Mouse (Mus musculus): Measurements from ENCODE around the gene Pctp. TPM values are rescaled to one million over a fixed set of nuclear protein-coding genes. Genes with fewer than 3 reads are reported as not detected.

Pctp gene
- total RNA-seq, 2 experiments from 2014 or later = 2.3 to 3.1 TPM

- no peak for DNase-seq
Measured at GRCm38 (mm10) chr11:89977746-89978352, 24.8 kb downstream of the Pctp start.

GRCm38 (mm10) chr11:89976361-89976760, 26.3 kb downstream of the Pctp start:
- no peak for DNase-seq

- no peak for DNase-seq
Measured at GRCm38 (mm10) chr11:89971296-89971695, 31.4 kb downstream of the Pctp start.

- no peak for DNase-seq
Measured at GRCm38 (mm10) chr11:89970726-89971125, 32.0 kb downstream of the Pctp start.

GRCm38 (mm10) chr11:89969131-89969530, 33.6 kb downstream of the Pctp start:
- DNase-seq = no peak

- no peak for DNase-seq
Measured at GRCm38 (mm10) chr11:89950691-89951270, 51.9 kb downstream of the Pctp start.

GRCm38 (mm10) chr11:89947806-89948205, 54.9 kb downstream of the Pctp start:
- DNase-seq = no peak

GRCm38 (mm10) chr11:89945159-89945558, 57.5 kb downstream of the Pctp start:
- no peak for DNase-seq

- no peak for DNase-seq
Measured at GRCm38 (mm10) chr11:89937241-89937640, 65.5 kb downstream of the Pctp start.

Other genes with a start within 250 kb of the Pctp start
- gene Ankfn1, start 225.2 kb downstream of the Pctp start, total RNA-seq (2021) = under 1 TPM; 0.52 TPM
- gene Tmem100, start 27.5 kb upstream of the Pctp start, total RNA-seq (2021) = 10 to 100 TPM; 19.2 to 22.5 TPM
- 1 to 10 TPM; 4.2 to 5.3 TPM for gene Gm45716, start 184.8 kb upstream of the Pctp start, total RNA-seq (2021)
- 10 to 100 TPM; 14.5 to 18.7 TPM for gene Mmd, start 246.6 kb upstream of the Pctp start, total RNA-seq (2021)

Data from gastrocnemius, postnatal 10 days (tissue).